Mouse (Mus musculus): ENCODE data around the gene Map7. TPM values are rescaled to one million over a fixed set of nuclear protein-coding genes. Genes with fewer than 3 reads are reported as not detected.
A peak's percentile ranks its signal among the peaks of the same experiment; 100 is the strongest.

The Map7 gene
- polyA plus RNA-seq, 1 experiment: 13.6 TPM

GRCm38 (mm10) chr10:20121981-20122380 lies 26.3 kb upstream of the Map7 start:
- TF ChIP-seq CTCF (IDR thresholded peaks at IDR 0.05; ENCODE audit: insufficient read depth, low read length) (no peak), POLR2A (IDR thresholded peaks at IDR 0.05; ENCODE audit: borderline replicate concordance, extremely low read depth, low read depth, low read length) (no peak)
- 91% methylated on average over 4 of the region's 4 CpGs for WGBS
- H3K4me3 ChIP-seq (replicated peaks; ENCODE audit: extremely low read depth, low read depth, low read length): no peak overlapping the region
- H3K4me1 ChIP-seq (ENCODE audit: control insufficient read depth, insufficient read depth, low read length): peaks cover 2% of the 10 kb centered on the region
- DNase-seq: no peak

DNA sequence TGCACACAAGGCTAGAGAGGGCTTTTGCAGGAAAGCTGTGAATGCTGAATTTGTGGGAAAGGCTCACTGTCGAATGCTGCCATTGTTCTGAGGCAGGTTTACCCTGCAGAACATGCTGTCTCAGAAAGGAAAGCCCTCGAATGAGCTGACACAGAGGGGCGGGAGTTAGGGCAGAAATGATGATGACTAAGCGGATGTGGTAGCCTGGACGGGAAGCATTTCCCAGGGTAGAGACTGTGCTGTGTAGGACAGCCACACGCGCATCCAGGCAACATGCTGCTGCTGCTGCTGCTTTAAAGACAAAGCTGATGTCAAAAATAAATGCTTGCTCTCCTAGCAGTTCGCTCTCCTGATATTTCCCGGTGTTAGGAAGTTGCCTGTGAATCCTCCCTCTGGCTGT lies 24.9 kb upstream of the Map7 start:
- 33% methylated on average over 9 of the region's 9 CpGs for WGBS
- TF ChIP-seq POLR2A (IDR thresholded peaks at IDR 0.05; ENCODE audit: borderline replicate concordance, extremely low read depth, low read depth, low read length) (no peak), CTCF (IDR thresholded peaks at IDR 0.05; ENCODE audit: insufficient read depth, low read length) (no peak)
- Histone ChIP-seq H3K4me1 (ENCODE audit: control insufficient read depth, insufficient read depth, low read length) (peaks cover 2% of the 10 kb centered on the region), H3K4me3 (replicated peaks; ENCODE audit: extremely low read depth, low read depth, low read length) (no peak overlapping the region)
- DNase-seq: no peak

DNA sequence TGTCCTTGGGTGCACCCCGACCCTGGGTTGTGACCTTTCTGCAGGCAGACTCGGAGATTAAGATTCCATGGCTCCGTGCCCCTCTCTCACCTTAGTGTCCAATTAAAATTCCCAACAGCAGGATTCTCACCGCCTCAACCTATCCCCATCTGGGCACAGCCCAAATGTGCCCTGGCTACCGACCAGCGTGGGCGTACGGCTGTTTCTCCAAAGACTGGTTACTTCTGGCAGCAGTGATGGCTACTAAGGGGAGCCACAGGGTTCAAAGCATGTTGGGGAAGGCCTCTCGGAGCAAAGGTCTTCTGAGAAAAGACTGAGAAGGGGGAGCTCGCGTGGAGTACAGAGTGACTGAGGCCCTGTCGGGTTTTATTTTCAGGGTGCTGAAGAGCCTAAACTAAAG lies 23.7 kb upstream of the Map7 start:
- 88% methylated on average over 12 of the region's 12 CpGs for WGBS
- DNase-seq: no peak

DNA sequence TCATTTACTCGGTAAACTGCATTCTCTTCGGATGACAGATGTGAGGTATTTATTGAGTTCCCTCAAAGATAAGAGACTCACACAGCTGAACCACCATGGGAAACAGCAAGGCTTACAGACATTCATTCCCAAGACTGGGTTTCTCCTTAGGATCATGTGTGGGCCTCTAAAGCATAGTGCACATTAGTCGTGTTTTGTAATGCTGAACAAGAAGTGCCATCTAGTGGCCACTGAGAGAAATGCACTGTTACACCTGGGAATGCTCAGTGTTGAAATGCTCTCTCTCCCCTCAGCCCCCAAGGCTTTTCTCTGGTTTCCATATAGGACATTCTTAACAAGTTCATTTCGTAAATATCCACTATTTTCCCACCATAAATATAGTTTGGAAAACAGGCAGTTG lies 23.0 kb upstream of the Map7 start:
- WGBS: 41% methylated on average over 4 of the region's 4 CpGs

More for the DNA sequence above, 23.7 kb upstream of the Map7 start:
- H3K4me1 ChIP-seq (ENCODE audit: control insufficient read depth, insufficient read depth, low read length): peaks cover 2% of the 10 kb centered on the region
- no peak for TF ChIP-seq POLR2A (IDR thresholded peaks at IDR 0.05; ENCODE audit: borderline replicate concordance, extremely low read depth, low read depth, low read length)
- no peak for TF ChIP-seq CTCF (IDR thresholded peaks at IDR 0.05; ENCODE audit: insufficient read depth, low read length)
- no peak overlapping the region for H3K4me3 ChIP-seq (replicated peaks; ENCODE audit: extremely low read depth, low read depth, low read length)

GRCm38 (mm10) chr10:20132933-20133652 lies 15.2 kb upstream of the Map7 start:
- no peak for DNase-seq
- Histone ChIP-seq H3K4me1 (ENCODE audit: control insufficient read depth, insufficient read depth, low read length) (no peaks in the 10 kb centered on the region), H3K4me3 (replicated peaks; ENCODE audit: extremely low read depth, low read depth, low read length) (no peak overlapping the region)
- no peak for TF ChIP-seq CTCF (IDR thresholded peaks at IDR 0.05; ENCODE audit: insufficient read depth, low read length)
- TF ChIP-seq POLR2A (IDR thresholded peaks at IDR 0.05; ENCODE audit: borderline replicate concordance, extremely low read depth, low read depth, low read length): no peak
- 75% methylated on average over 12 of the region's 12 CpGs for WGBS

More for the DNA sequence above, 23.0 kb upstream of the Map7 start:
- Histone ChIP-seq H3K4me1 (ENCODE audit: control insufficient read depth, insufficient read depth, low read length) (peaks cover 2% of the 10 kb centered on the region), H3K4me3 (replicated peaks; ENCODE audit: extremely low read depth, low read depth, low read length) (no peak overlapping the region)
- TF ChIP-seq CTCF (IDR thresholded peaks at IDR 0.05; ENCODE audit: insufficient read depth, low read length) (peak; percentile 61), POLR2A (IDR thresholded peaks at IDR 0.05; ENCODE audit: borderline replicate concordance, extremely low read depth, low read depth, low read length) (no peak)
- peak; percentile 54 for DNase-seq

DNA sequence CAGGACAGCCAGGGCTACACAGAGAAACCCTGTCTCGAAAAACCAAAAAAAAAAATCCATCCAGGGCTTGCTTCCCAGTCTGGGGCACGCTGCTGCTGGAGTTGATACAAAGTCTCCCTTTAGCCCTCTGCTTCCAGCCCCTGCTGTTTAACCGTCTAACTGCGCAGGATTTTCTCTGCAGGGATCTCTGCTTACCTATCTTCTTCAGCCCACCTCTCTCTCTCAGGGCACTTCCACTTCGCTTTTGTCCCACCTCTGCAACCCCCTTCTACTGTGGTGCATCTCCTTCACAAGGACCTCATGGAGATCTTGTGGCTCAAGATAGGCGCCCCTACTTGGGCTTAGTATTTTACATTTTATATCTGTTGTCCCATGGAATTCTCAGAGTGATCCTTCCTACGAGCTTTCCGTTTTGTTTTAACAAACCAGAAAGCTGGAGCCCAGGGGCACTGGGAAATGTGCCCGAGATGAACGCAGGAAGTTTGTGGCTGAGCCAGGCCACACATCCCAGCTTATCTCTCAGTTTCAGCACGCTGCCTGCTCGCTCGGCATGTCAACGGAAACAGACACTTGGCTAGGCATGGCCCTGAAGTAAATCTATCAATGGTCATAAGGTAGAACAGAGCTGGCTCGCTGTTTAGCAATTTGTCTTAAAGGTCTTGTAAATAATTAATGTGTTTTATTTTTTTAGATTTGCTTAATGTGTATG lies 12.8 kb upstream of the Map7 start:
- WGBS: 53% methylated on average over 15 of the region's 15 CpGs
- no peak overlapping the region for H3K4me3 ChIP-seq (replicated peaks; ENCODE audit: extremely low read depth, low read depth, low read length)
- TF ChIP-seq POLR2A (IDR thresholded peaks at IDR 0.05; ENCODE audit: borderline replicate concordance, extremely low read depth, low read depth, low read length): no peak
- no peak for TF ChIP-seq CTCF (IDR thresholded peaks at IDR 0.05; ENCODE audit: insufficient read depth, low read length)

GRCm38 (mm10) chr10:20136505-20136904 lies 11.8 kb upstream of the Map7 start:
- TF ChIP-seq CTCF (IDR thresholded peaks at IDR 0.05; ENCODE audit: insufficient read depth, low read length) (no peak), POLR2A (IDR thresholded peaks at IDR 0.05; ENCODE audit: borderline replicate concordance, extremely low read depth, low read depth, low read length) (no peak)
- WGBS: 91% methylated on average over 1 of the region's 1 CpGs
- DNase-seq: no peak
- Histone ChIP-seq H3K4me3 (replicated peaks; ENCODE audit: extremely low read depth, low read depth, low read length) (no peak overlapping the region), H3K4me1 (ENCODE audit: control insufficient read depth, insufficient read depth, low read length) (no peaks in the 10 kb centered on the region)

More for the DNA sequence above, 12.8 kb upstream of the Map7 start:
- DNase-seq: no peak
- no peaks in the 10 kb centered on the region for H3K4me1 ChIP-seq (ENCODE audit: control insufficient read depth, insufficient read depth, low read length)

DNA sequence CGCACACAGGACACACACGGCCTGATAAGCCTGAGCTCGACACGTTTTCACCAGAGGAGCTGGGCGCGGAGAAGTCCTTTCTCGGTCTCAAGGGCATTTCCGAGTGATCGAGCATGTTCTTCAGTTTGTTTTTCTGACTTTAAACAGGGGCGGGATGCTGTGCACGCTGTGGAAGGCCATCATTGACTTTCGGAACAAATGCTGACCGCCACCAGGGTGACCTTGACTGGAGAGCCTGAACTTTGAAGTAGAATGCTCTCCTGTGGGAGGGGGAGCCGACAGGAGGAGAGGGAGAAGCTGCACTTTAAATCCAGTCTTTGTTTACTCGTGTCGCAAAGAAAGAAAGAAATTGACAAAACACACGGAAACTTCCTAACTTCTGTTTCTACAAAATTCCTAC lies 6.9 kb upstream of the Map7 start:
- Histone ChIP-seq H3K4me3 (replicated peaks; ENCODE audit: extremely low read depth, low read depth, low read length) (no peak overlapping the region), H3K4me1 (ENCODE audit: control insufficient read depth, insufficient read depth, low read length) (no peaks in the 10 kb centered on the region)
- DNase-seq: no peak
- 55% methylated on average over 17 of the region's 17 CpGs for WGBS
- no peak for TF ChIP-seq POLR2A (IDR thresholded peaks at IDR 0.05; ENCODE audit: borderline replicate concordance, extremely low read depth, low read depth, low read length)
- no peak for TF ChIP-seq CTCF (IDR thresholded peaks at IDR 0.05; ENCODE audit: insufficient read depth, low read length)

DNA sequence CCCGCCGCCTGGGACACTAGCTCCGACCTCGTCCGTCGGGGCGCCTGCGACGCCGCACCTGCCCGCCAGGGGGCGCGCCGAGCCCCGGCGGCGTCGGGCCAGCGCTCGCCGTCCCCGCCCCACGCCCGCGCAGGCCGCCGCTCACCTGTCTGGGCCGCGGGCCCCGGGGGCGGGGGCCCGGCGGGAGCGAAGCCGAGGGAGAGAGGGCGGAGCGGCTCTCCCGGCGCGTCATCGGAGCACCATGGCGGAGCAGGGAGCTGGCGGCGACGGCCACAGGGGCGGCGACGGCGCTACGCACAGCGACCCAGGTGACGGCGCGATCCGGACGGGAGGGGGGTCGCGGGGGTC lies 476 bp downstream of the Map7 start:
- peak; percentile 75 for DNase-seq
- peak; percentile 29; the same call in 1 of the 2 replicates for TF ChIP-seq POLR2A (IDR thresholded peaks at IDR 0.05; ENCODE audit: borderline replicate concordance, extremely low read depth, low read depth, low read length)
- TF ChIP-seq CTCF (IDR thresholded peaks at IDR 0.05; ENCODE audit: insufficient read depth, low read length): no peak
- Histone ChIP-seq H3K4me1 (ENCODE audit: control insufficient read depth, insufficient read depth, low read length) (peaks cover 4% of the 10 kb centered on the region; the same call in 1 of the 2 replicates), H3K4me3 (replicated peaks; ENCODE audit: extremely low read depth, low read depth, low read length) (peak overlapping the region; percentile 92)
- WGBS: under 1% methylated on average over 42 of the region's 58 CpGs
